Mouse (Mus musculus): ENCODE results near the gene Pcbp2.
A peak's percentile ranks its signal among the peaks of the same experiment; 100 is the strongest.

Gene Pcbp2

DNA sequence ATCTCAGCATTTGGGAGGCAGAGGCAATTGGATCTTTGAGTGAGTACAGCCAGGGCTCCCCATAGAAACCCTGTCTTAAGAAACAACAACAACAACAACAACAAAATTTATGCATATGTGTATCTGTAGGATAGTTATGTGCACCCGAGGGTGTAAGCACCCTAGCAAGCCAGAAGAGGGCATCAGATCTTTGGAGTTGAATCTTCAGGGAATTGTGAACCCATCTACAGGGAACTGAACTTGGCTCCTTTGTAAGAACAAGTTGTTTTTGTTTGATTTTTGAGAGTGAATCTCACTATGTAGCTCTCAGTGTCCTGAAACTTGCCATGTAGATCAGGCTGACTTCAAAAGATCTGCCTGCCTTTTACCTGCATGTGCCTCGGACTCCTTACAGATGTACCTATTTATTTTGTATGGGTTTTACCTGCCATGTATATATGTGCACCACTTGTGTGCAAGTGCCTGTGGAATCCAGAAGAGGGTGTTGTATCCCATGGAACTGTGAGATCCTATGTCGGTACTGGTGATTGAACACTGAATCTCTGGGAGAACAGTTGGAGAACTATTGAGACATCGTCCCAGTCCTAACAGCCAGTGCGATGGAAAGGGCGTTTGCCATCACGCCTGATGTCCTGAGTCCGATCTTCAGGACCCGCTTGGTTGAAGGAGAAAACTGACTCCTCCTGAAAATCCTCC lies 1.5 kb upstream of the Pcbp2 start:
- DNase-seq (ENCODE audit: low read depth), result no peak

DNA sequence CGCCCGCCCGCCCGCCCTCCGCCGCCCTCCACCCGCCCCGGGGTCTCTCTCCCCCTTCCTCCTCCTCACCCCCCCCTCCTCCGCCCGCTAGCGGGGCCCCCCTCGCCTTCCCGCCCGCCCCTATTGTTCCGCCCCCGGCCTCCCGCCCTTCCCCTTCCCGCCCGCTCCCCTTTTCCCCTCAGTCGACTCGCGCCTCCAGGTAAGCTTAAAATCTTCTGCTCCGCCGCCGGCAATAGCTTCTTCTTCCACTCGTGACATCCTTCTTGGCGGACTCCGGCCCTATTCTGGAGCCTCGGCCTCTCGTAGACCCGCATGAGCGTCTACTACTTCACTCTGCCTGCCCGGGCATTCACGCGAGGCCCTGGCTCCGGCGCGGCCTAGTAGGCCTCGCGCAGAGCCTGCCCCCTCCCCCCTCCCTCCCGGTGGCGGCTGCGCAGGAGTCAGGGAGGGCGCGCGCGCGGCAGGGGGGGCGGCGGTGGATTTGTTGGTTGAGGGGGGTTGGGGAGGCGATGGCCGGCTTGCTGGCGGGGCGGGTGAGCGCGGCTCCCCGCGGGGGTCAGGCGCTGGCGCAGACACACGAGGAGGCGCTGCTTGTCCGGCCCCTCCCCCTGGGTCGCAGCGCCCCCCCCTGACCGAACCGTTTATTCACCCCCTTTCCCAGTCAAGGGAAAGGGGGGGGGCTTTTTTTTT lies 411 bp downstream of the Pcbp2 start:
- peak; percentile 90 for DNase-seq (ENCODE audit: low read depth)

DNA sequence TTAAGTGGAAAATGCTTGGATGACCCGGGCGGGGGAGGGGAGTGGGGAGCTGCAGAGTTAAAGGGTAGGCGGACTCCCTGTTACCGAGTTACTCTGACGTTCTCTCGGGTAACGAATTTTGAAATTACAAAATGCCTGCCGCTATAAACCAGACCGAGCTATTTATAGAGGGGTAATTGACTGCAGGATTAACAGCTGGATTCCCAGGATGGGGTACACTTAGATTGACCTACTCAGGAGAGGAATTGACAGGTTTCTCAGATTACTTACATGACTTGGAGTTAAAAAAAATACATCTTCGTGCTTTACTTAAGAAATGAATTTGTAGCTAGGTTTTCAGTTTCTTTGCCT lies 931 bp downstream of the Pcbp2 start:
- no peak for DNase-seq (ENCODE audit: low read depth)

GRCm38 (mm10) chr15:102471727-102472126 lies 1.4 kb downstream of the Pcbp2 start:
- no peak for DNase-seq (ENCODE audit: low read depth)

- DNase-seq (ENCODE audit: low read depth), result no peak
Measured at GRCm38 (mm10) chr15:102473246-102473645, 2.9 kb downstream of the Pcbp2 start.

GRCm38 (mm10) chr15:102474520-102474919 lies 4.2 kb downstream of the Pcbp2 start:
- no peak for DNase-seq (ENCODE audit: low read depth)

DNA sequence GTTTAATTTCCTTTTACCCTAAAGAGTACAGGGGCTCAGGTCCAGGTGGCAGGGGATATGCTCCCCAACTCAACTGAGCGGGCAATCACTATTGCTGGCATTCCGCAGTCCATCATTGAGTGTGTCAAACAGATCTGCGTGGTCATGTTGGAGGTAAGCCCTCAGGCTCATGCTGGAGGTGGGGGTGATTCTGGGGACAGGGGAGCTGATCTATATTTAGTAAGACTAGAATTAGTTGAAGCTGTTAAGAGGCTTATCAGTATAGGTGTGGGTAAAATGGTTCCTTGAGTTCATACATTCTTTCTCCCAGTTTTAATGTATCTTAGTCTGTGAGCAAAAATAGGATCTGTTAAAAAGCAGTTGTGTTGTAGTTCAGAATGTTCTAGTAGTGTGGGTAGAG lies 12.8 kb downstream of the Pcbp2 start:
- no peak for DNase-seq (ENCODE audit: low read depth)

DNA sequence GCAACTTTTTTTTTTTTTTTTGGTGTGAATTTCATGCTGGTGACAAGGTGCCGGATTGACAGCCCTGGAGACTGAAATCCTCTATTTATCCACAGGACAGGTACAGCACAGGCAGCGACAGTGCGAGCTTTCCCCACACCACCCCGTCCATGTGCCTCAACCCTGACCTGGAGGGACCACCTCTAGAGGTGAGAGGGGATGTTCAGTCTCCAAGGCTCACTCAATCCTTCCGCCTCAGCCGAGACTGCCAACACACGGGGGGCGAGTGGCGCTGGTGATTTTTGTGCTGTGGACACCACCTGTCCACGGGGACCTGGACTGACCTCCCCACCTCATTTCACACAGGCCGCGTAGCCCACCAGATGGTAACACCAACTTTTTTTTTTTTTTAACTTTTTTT lies 15.5 kb downstream of the Pcbp2 start:
- DNase-seq (ENCODE audit: low read depth), result no peak

DNA sequence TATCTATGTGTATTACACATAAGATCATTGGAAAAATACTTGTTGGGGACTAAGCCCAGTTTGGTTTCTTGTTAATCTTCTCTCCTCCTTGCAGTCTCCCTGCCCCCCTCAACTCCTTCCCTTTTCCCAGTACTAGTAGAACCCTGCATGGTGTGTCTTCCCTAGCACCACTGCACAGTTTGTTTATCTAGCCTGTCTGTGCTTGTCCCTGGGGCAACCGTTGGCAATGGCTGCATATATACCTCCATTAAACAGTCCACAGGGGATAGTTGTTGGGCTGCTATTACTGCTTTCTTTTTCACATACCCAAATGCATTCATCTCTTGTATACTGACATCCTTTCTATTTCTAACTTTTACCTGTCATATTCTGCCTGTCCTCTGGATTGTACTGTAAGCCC lies 17.3 kb downstream of the Pcbp2 start:
- no peak for DNase-seq (ENCODE audit: low read depth)

GRCm38 (mm10) chr15:102498322-102498721 lies 28.0 kb downstream of the Pcbp2 start:
- no peak for DNase-seq (ENCODE audit: low read depth)

GRCm38 (mm10) chr15:102499370-102499769 lies 29.0 kb downstream of the Pcbp2 start:
- DNase-seq (ENCODE audit: low read depth), result no peak

- DNase-seq (ENCODE audit: low read depth), result no peak
Measured at GRCm38 (mm10) chr15:102499851-102500250, 29.5 kb downstream of the Pcbp2 start.

DNA sequence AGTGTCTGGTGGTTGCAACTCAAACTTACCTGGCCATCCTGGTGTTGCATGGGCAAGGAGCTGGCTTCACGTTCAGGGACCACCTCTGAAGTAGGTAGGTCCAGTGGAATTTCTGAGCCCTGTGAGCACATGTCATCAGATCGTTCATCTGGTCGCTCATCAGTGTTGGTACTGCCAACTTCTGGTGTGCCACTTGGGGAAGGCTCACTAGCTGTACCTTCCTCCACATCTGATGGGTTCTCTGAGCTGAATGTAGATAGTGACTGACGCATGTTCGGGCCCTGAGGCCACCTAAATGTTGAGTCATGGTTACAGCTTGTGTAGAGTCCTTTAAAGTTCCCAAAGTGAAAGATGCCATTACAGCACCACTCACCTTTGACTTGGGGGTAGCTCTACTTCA lies 30.1 kb downstream of the Pcbp2 start:
- no peak for DNase-seq (ENCODE audit: low read depth)

DNA sequence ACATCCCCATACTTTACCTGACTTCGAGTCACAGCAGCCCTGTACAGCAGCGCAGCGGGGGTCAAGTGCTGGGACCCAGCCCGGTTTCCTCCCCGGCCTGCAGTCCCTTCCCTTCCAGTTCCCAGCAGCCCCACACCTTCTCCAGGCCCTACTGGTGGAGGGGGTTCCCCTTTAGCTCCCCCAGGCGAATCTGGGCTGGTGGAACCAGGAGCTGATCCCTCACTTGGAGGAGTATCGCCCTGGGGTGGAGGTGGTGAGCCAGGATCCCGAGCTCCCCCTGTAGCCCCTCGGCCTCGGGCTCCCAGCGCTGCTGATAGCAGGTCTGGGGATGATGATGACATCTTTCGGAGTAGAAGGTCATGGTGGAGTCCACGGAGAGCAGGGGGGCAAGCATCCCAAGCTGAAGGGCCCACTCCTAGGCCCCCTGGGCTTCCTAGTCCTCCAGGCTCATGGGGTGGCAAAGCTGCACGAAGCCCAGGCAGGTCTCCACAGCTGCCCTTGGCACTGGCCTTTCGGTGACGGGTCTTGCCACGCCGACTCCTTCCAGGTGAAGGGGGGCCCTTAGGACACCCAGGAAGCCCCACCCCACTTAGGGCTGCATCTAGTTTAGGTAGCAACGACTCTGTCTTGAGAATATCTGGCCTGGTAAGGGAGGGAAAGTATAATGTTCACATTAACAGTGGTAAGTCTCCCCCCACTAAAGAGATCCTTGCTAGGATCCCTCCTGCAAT lies 30.9 kb downstream of the Pcbp2 start:
- DNase-seq (ENCODE audit: low read depth), result no peak

GRCm38 (mm10) chr15:102502254-102502840 lies 32.0 kb downstream of the Pcbp2 start:
- no peak for DNase-seq (ENCODE audit: low read depth)

DNA sequence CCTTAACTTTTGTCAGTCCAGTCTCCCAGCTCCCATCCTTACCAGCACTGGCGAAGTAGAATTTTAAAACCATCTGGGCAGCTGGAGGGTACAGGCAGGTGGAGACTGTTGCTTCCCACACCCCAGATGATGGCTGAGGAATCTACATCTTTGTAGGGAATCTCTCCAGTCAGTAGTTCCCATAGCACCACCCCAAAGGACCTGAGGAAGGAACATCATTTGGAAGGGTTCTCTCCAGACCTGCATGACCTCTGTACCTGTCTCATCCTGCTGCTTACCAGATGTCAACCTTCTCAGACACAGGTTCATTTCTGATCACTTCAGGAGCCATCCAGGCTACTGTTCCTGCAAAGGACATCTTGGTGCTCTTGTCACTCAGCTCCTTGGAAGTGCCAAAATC lies 33.1 kb downstream of the Pcbp2 start, which contains the start of gene Gm10337:
TSS of gene Gm10337 (plus strand) at position 276 of the 400 bp plus-strand sequence.
- DNase-seq (ENCODE audit: low read depth), result no peak

DNA sequence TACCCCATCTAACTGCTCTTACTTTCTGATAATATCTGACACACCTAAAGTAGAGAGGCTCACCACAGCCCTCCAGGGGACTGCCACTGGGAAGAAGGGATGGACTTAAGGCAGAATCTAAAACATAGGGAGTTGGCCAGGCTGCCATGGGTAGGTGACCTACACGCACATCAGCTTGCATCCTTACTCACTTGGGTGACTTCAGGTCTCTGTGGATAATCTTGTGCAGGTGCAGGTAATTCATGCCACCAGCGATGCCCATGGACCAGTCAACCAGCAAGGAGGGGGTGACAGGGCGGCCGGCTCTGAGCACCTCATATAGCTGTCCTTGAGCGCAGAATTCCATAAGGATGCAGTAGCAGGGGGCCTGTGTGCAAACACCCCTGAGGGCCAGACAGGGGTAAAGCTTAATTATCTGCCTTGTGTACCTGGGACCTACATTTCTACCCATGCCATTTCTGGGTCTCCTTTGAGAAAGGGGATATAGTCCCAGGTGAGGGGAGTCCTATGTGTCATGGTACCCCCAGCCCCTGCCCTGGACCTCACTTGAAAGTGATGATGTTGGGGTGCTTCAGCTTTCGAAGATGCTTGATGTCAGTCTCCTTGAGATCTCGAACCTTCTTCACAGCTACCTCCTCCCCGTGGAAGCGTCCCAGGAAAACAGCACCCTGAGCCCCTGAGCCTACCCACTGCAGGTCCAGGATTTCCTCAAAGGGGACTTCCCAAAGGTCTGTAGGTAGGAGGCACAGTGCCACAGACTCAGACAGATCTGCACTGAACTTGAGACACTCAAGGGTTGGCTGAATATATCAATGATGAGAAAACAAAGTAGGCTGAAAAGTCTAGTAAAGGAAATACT lies 33.8 kb downstream of the Pcbp2 start:
- no peak for DNase-seq (ENCODE audit: low read depth)

- no peak for DNase-seq (ENCODE audit: low read depth)
Measured at GRCm38 (mm10) chr15:102505073-102505769, 34.9 kb downstream of the Pcbp2 start.

DNA sequence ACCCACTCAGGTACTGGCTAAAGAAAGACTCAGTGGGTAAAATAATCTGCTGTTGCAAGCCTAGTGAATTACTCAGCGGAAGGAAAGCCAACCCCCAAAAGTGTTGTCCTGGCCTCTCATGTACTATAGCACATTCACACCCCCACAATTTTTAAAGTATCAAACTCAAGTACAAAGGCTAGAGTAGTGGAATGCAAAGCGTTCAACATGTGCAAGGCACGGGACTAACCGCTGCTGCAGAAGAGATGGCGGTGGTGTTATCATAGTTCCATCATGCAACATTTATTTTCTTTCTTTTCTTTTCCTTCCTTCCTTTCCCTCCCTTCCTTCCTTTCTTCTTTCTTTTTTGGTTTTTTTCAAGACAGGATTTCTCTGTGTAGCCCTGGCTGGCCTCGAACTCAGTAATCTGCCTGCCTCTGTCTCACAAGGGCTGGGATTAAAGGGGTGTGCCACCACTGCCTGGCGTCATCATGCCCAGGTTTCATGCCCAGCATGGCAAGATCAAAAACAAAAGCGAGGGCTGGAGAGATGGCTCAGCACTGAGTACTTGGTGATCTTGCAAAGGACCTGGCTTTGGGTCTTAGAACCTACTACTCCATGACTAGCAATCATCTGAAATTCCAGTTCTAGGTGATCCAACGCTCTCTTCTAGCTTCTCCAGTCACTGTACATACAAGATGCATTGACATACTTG lies 35.6 kb downstream of the Pcbp2 start:
- no peak for DNase-seq (ENCODE audit: low read depth)

GRCm38 (mm10) chr15:102506464-102506830 lies 36.1 kb downstream of the Pcbp2 start:
- no peak for DNase-seq (ENCODE audit: low read depth)

DNA sequence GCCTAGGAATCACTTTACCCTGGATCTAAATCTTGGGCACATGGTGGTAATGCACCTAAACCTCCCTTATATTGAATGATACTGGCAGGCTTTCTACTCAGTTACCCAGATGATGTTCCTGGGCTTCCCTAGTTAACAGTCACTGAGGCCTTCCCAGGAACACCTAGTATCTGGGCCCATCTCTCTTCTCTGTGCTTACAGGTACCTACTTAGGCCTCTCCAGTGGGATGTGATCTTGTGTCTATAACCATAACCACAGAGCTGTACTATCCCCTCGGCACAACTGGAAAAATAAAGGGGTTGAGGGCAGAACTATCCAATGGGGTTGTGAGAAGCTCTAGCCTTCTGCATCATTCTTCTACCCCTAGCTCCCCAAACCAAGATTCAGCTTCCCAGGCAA lies 36.5 kb downstream of the Pcbp2 start:
- DNase-seq (ENCODE audit: low read depth), result no peak
